Mouse (Mus musculus) embryonic facial prominence, embryonic 15.5 days (tissue): ENCODE results near the gene Lrba. TPM values are rescaled to one million over a fixed set of nuclear protein-coding genes. Genes with fewer than 3 reads are reported as not detected.

Source experiments
- ATAC-seq: fragments of 200-750 bp; cut with Nextera tagmentation; 2 replicates; pipeline ENCODE4 v1.8.0; 2017; ENCODE audit warnings: low read depth, moderate TSS enrichment; ENCODE audit not compliant: insufficient number of reproducible peaks, low FRiP score, low TSS enrichment
- H3K27ac ChIP-seq: fragments of 300-500 bp; sonication (generic); replicated peaks from 2 replicates; pipeline ENCODE4 v1.5.1; 2015; ENCODE audit warnings: mild to moderate bottlenecking, inconsistent platforms
- H3K27me3 ChIP-seq: fragments of 300-500 bp; sonication (generic); 2 replicates; pipeline ENCODE4 v1.6.1; 2015; ENCODE audit warnings: inconsistent platforms
- H3K36me3 ChIP-seq: fragments of 300-500 bp; sonication (generic); 2 replicates; pipeline ENCODE4 v1.6.1; 2015; ENCODE audit warnings: mild to moderate bottlenecking, inconsistent platforms
- H3K4me1 ChIP-seq: fragments of 300-500 bp; sonication (generic); 2 replicates; pipeline ENCODE4 v1.6.1; 2015; ENCODE audit warnings: inconsistent platforms
- H3K4me2 ChIP-seq: fragments of 300-500 bp; sonication (generic); replicated peaks from 2 replicates; pipeline ENCODE4 v1.6.1; 2015; ENCODE audit warnings: mild to moderate bottlenecking, inconsistent platforms
- H3K4me3 ChIP-seq: fragments of 300-500 bp; sonication (generic); replicated peaks from 2 replicates; pipeline ENCODE4 v1.5.1; 2015; ENCODE audit warnings: mild to moderate bottlenecking, inconsistent platforms
- H3K9ac ChIP-seq: fragments of 300-500 bp; sonication (generic); 2 replicates; pipeline ENCODE4 v1.6.1; 2015; ENCODE audit warnings: inconsistent platforms
- H3K9me3 ChIP-seq: fragments of 300-500 bp; sonication (generic); replicated peaks from 2 replicates; pipeline ENCODE4 v1.6.1; 2016; ENCODE audit warnings: inconsistent platforms
- WGBS: fragments of 180-500 bp; shearing (Covaris S2); methylation state at CpG from one replicate; pipeline ENCODE4 v1.1.7; 2015; 5-methylcytosine and 5-hydroxymethylcytosine counted together
- polyA plus RNA-seq: library from polyadenylated mRNA; unstranded; fragments of >200 nt; fragmentation: Nextera tagmentation; extraction: Ambion mirVana; gene quantifications from 2 replicates; pipeline ENCODE4 v1.2.1, GENCODE M21; 2015

Lrba gene
- polyA plus RNA-seq, 1 experiment from 2014 or later = 4.7 TPM

DNA sequence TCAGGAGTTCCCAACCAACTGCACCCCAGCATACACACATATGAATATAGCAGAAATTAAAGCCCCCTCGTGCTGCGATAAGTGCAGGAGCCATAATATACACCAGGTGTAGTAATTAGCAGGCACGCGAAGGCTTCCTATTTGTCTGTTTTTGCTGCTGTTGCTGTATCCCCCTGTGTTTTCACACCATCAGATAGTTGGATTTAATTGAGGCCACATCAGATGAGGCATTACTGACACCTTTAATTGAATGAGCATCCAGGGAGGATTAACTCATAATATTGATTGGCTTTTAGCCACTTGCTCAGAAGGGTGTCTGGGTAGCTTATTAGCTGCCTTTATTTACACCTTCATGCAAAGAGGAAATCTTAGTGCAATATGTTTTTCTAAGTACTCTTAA, 515.3 kb downstream of the Lrba start:
- Histone ChIP-seq H3K4me2 (no peak overlapping the region), H3K9me3 (no peaks in the 10 kb centered on the region), H3K4me1 (0 out of 2 replicates have a peak, but pooled peaks cover 2% of the 10 kb centered on the region), H3K9ac (no peak overlapping the region), H3K27ac (no peak overlapping the region), H3K4me3 (no peak overlapping the region), H3K36me3 (no peaks in the 10 kb centered on the region), H3K27me3 (no peaks in the 10 kb centered on the region)
- 72% methylated on average over 4 of the region's 4 CpGs for WGBS
- ATAC-seq = no peak

DNA sequence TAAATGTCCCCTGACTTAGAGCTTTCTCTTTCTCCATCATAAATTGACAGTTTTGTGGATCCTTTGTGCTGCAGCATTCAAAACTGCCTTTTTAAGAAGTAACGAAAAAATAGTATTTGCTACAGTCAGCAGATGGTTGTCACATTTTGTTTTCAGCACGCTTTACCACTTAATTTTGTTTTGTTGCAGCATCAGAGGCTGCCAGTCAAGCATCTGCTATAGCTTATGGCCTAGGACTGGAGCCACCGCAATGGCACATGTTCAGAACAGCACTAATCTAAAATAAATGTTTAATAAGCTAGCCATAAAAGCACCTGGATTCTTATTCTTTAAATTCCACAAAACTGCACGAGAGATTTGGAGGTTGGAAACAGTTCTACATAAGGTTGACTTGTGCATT, 520.9 kb downstream of the Lrba start:
- Histone ChIP-seq H3K4me3 (no peak overlapping the region), H3K9ac (no peak overlapping the region), H3K9me3 (no peaks in the 10 kb centered on the region), H3K27me3 (no peaks in the 10 kb centered on the region), H3K4me1 (peaks cover 16% of the 10 kb centered on the region), H3K27ac (peak overlapping the region; percentile 65; the same call in 1 of the 2 replicates), H3K36me3 (no peaks in the 10 kb centered on the region), H3K4me2 (no peak overlapping the region)
- ATAC-seq = no peak; the same call in 1 of the 2 replicates
- WGBS = 43% methylated on average over 4 of the region's 4 CpGs

DNA sequence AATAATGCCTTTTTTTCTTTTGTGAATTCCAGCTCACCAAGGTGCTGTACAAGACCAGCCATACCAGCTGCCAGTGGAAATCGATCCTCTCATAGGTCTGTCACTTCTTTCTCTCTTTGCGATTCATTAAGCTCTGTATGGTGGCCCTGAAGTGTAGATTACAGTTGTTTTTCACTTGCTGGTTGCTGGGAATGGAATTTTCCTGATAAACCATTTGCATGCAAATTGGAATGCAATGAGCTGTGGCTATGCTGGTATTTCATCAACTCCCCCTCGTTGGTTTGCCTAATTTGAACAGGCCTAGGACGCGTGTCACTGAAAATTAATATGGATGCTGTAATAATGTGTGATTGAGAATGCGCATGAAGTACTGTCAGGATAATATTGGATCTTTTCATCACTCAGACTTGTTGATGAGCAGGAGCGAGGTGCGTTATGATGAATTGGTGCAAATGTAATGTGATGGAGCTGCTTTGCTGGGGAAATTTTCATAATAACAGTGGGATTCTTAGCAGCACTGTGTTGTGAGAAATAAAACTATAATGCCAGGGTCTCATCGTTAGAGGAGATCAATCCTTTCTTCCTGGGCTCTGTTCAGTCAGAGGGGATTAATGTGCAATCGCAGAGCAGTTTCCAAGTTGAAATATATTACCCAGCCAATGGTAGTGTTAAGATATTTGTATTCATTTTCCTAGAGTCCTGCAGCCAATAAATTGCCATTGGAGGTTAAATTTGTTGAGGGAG, 521.5 kb downstream of the Lrba start:
- WGBS = 56% methylated on average over 10 of the region's 10 CpGs
- H3K9ac ChIP-seq = no peak overlapping the region
- no peak overlapping the region for H3K4me2 ChIP-seq
- H3K36me3 ChIP-seq = no peaks in the 10 kb centered on the region
- no peaks in the 10 kb centered on the region for H3K27me3 ChIP-seq
- peak overlapping the region; percentile 65; the same call in 1 of the 2 replicates for H3K27ac ChIP-seq
- no peak overlapping the region for H3K4me3 ChIP-seq
- no peaks in the 10 kb centered on the region for H3K9me3 ChIP-seq
- peaks cover 19% of the 10 kb centered on the region for H3K4me1 ChIP-seq
- no peak for ATAC-seq

DNA sequence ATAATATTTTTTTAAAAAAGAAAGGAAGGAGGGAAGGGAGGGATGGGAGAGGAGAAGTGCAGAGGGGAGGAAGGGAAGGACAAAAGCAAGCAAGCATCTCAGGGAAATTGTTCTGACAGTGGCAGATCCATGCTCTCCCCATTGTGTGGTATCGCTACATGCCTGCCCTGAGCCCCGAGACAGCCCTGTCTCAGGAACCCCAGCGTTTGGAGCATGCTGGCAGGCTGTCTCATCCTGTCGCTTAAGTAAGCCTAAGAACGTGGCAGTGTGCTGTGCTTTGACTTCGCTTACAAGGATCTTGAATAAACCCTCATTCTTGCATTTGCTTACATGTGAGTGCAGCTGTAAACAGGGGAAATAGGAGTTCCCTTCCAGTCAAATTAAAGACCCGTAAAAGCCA, 526.2 kb downstream of the Lrba start:
- no peak for ATAC-seq
- WGBS = 32% methylated on average over 7 of the region's 7 CpGs
- Histone ChIP-seq H3K9me3 (no peaks in the 10 kb centered on the region), H3K27ac (no peak overlapping the region), H3K4me3 (no peak overlapping the region), H3K4me2 (no peak overlapping the region), H3K4me1 (peaks cover 21% of the 10 kb centered on the region), H3K36me3 (no peaks in the 10 kb centered on the region), H3K27me3 (no peaks in the 10 kb centered on the region), H3K9ac (no peak overlapping the region)

DNA sequence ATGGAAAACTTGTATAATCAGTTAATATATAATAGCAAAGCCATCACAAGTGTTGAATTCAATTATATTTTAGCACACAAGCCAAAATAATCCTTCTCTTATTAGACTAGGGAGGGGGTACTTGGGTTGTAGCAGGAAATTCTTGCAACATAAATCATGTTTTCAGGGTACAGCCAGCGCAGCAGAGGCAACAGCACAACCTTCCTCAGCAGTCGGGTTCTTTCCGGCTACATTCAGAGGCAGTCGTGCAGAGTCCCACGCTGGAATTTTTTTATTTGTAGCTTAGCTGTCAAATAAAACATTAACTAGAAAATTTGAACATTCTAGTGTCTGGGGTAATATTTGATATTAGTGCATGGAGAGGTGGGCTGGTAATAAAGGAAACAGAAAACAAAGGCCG, 529.7 kb downstream of the Lrba start:
- Histone ChIP-seq H3K27me3 (no peaks in the 10 kb centered on the region), H3K36me3 (no peaks in the 10 kb centered on the region), H3K4me2 (no peak overlapping the region), H3K9ac (no peak overlapping the region), H3K4me1 (peaks cover 8% of the 10 kb centered on the region), H3K27ac (peak overlapping the region; percentile 75), H3K9me3 (no peaks in the 10 kb centered on the region), H3K4me3 (no peak overlapping the region)
- WGBS = 52% methylated on average over 6 of the region's 6 CpGs
- 0 out of 2 replicates have a peak, but pooled peaks have one; percentile 39 for ATAC-seq

DNA sequence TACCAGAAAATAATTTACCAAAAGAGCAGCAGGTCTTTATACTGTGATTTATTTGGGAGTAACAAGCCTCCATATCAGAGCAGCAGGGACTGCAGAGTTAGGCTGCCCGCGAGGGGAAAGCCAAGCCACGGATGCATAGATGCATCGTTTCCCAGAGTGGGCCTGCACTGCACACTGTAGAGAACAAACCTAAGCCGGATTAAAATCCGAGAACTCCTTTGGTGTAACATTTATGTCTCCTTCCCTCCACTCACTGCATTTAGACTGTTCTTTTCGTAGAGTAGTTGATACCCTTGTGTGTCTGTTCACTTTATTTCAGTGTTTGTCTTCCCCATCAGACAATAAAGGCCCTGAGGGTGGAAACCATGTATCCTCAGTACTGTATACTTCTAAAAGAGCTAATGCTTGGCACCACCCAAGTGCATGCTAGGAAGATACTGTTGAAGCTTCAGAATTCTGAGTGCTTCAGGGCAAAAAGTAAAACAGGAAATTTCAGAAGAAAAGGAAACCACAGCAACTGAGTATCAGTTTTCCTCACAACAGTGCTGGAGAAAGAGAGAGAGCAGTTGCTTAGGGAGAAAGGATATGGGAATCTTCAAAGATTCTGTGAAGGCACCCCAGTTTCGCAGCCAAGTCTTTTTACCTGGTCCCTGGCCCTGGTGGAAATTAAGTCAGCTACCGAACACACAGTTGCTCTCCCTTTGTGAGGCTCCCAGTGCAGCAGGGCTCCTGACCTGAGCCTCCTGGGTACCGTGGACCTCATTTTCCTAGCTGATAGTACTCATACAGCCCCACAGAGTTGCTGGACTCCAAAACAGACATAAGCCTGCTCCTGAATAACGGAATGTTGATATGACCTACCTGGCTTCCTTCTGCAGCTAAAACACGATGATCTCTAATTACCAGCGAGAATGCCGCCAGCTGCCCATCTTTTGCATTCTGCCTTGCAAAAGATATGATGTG, 530.4 kb downstream of the Lrba start:
- peak overlapping the region; percentile 31; the same call in 1 of the 2 replicates for H3K4me2 ChIP-seq
- 0 out of 2 replicates have a peak overlapping the region, but pooled peaks have one; percentile 4 for H3K9ac ChIP-seq
- H3K4me1 ChIP-seq = peaks cover 8% of the 10 kb centered on the region
- no peaks in the 10 kb centered on the region for H3K36me3 ChIP-seq
- WGBS = 45% methylated on average over 14 of the region's 14 CpGs
- no peaks in the 10 kb centered on the region for H3K27me3 ChIP-seq
- no peak overlapping the region for H3K4me3 ChIP-seq
- H3K9me3 ChIP-seq = no peaks in the 10 kb centered on the region
- H3K27ac ChIP-seq = peak overlapping the region; percentile 75
- ATAC-seq = no peak

DNA sequence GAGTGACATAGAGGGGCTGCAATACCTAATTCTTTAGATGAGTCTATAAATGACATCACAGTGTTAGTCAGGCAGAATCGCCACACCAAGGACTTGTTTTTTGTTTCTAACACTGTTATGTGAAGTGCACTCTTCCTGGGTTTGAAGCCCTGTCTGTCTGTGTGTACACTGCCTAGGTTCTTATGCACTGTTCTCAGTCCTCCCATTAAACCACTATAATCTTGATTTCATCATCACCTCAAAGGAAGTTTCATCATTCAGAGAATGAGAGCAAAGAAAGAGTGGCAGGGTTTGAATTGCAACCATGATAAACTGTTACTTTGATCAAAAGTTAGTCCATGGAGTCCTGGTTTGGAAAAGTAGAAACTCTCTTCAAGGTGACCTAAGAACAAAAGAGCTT, 532.1 kb downstream of the Lrba start:
- Histone ChIP-seq H3K27ac (peak overlapping the region; percentile 22; the same call in 1 of the 2 replicates), H3K4me3 (no peak overlapping the region), H3K4me1 (peaks cover 5% of the 10 kb centered on the region), H3K27me3 (no peaks in the 10 kb centered on the region), H3K36me3 (no peaks in the 10 kb centered on the region), H3K9me3 (no peaks in the 10 kb centered on the region), H3K4me2 (no peak overlapping the region), H3K9ac (no peak overlapping the region)
- no peak for ATAC-seq
- WGBS = 84% methylated on average over 1 of the region's 1 CpGs

DNA sequence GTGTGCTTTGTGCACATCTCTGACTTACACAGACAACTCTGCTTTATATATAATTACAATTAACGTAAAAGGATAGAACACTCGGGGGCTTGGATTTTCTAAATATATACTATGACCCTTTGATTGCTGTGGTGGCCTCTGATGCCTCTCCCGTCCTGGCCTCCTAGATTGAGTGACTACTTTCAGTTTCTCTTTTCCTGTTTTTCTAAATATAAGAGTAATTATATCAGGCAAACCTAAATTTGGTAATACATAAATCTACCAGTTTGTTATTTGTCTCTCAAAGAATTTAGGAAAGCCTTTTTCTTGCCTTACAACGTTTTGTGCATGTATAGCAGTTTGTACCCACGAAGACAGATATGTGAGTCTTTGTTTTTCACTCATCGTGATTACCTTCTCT, 534.2 kb downstream of the Lrba start:
- Histone ChIP-seq H3K36me3 (0 out of 2 replicates have a peak, but pooled peaks cover 2% of the 10 kb centered on the region), H3K9me3 (no peaks in the 10 kb centered on the region), H3K4me1 (peaks cover 8% of the 10 kb centered on the region), H3K27me3 (no peaks in the 10 kb centered on the region), H3K27ac (peak overlapping the region; percentile 55), H3K4me3 (peak overlapping the region; percentile 18), H3K4me2 (peak overlapping the region; percentile 19; the same call in 1 of the 2 replicates), H3K9ac (no peak overlapping the region)
- no peak for ATAC-seq
- WGBS = 49% methylated on average over 6 of the region's 6 CpGs

DNA sequence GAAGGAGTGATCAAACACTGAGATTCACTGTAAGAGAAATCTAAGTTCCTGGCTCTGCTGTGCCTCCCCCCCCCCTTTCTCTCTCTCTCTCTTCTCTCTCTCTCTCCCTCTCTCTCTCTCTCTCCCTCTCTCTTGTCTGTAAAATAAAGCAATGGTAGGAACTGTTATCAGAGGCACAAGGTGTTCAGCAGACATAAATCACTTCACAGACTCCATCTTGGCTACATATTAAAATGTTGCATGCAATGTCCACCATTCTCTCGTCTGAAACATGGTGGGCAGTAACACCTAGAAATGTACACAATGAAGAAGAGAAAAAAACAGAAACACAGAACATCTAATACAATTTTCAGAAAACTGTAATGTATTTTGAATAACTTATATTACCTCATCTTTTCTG, 534.9 kb downstream of the Lrba start:
- Histone ChIP-seq H3K9me3 (no peaks in the 10 kb centered on the region), H3K4me2 (no peak overlapping the region), H3K4me3 (no peak overlapping the region), H3K4me1 (peaks cover 8% of the 10 kb centered on the region), H3K27ac (no peak overlapping the region), H3K27me3 (no peaks in the 10 kb centered on the region), H3K36me3 (0 out of 2 replicates have a peak, but pooled peaks cover 2% of the 10 kb centered on the region), H3K9ac (no peak overlapping the region)
- 45% methylated on average over 1 of the region's 1 CpGs for WGBS
- ATAC-seq = no peak

DNA sequence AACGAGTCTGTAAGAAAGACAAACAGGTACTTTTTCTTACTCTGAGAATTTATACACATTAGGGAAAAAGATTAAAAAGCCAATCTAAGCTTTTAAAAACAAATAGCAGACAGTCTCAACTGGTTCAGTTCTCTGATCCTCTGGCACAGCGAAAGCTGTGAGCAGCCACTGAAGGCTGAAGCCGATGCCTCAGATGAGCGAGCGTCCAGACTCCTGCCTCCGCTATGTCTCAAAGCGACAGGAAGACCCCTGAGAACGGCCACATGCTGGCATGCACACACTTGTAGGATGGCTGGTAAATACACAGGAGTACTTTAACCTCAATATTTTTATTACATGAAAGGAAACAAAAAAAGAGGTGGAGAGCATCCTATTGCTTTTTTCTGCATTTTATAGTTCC, 535.4 kb downstream of the Lrba start:
- H3K36me3 ChIP-seq = 0 out of 2 replicates have a peak, but pooled peaks cover 2% of the 10 kb centered on the region
- WGBS = 47% methylated on average over 8 of the region's 8 CpGs
- H3K27ac ChIP-seq = peak overlapping the region; percentile 35; the same call in 1 of the 2 replicates
- no peaks in the 10 kb centered on the region for H3K9me3 ChIP-seq
- H3K4me3 ChIP-seq = 0 out of 2 replicates have a peak overlapping the region, but pooled peaks have one; percentile 2
- no peak for ATAC-seq
- H3K9ac ChIP-seq = no peak overlapping the region
- peaks cover 8% of the 10 kb centered on the region; the same call in 1 of the 2 replicates for H3K4me1 ChIP-seq
- H3K4me2 ChIP-seq = peak overlapping the region; percentile 21; the same call in 1 of the 2 replicates
- no peaks in the 10 kb centered on the region for H3K27me3 ChIP-seq

DNA sequence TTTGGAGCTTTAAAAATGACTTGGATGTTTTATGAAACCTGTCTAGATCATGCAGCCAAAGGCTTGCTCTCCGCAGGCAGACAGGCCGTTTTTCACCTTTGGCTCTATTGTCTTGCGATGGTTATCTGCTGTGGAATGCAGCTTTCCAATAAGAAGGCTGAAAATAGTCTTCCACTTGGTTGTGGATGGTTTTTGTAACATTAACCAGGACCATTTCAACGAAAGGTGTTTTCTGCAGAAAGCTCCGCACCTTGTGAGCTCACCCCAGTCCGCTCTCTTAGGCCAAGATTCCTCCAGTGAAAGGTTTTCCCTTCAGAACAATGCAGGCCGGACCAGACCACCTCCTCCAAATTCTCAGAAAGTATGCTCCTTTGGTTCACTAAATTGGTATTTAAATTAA, 536.0 kb downstream of the Lrba start:
- Histone ChIP-seq H3K4me3 (no peak overlapping the region), H3K9ac (no peak overlapping the region), H3K4me1 (0 out of 2 replicates have a peak, but pooled peaks cover 3% of the 10 kb centered on the region), H3K4me2 (no peak overlapping the region), H3K27ac (peak overlapping the region; percentile 55; the same call in 1 of the 2 replicates), H3K27me3 (no peaks in the 10 kb centered on the region), H3K9me3 (no peaks in the 10 kb centered on the region), H3K36me3 (0 out of 2 replicates have a peak, but pooled peaks cover 2% of the 10 kb centered on the region)
- WGBS = 63% methylated on average over 7 of the region's 7 CpGs
- ATAC-seq = no peak
